Mouse (Mus musculus): ENCODE measurements around the gene Kcnk10. TPM values are rescaled to one million over a fixed set of nuclear protein-coding genes. Genes with fewer than 3 reads are reported as not detected.
A peak's percentile ranks its signal among the peaks of the same experiment; 100 is the strongest.
"Not testable (repeated sequence)": the region's sequence is repeated elsewhere in the genome, so short reads cannot be mapped to it uniquely, and the experiment has no call there.

Gene Kcnk10
- total RNA-seq (2014; rRNA removed) (28.1 and 39.9 TPM in 2 replicates), polyA plus RNA-seq (2015; fragmentation: Nextera tagmentation; extraction: Ambion mirVana) (31.5 and 32.2 TPM in 2 replicates)

DNA sequence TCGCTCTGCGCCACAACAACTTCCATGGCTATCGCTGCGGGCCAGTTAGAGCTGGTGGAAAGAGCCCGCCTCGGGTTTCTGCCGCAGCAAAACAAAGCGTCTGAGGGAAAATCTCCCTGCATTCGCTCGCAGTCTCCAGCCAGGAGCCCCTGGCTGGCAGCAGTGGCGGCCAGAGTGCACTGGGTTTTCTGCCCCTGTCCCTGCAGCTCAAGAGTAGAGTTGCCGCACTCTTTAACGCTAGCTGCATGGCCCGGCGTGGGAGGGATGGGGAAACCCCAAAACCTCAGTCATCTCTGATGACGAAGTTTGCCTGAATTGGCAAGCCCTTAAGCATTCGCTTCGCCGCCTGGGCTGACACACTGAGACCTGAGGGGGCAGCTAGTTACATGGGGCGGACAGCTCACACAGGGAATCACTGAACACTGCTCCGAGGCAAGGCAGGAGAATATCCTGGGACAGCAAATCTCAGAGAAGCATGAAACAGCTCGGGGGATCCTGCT is at the start of gene Kcnk10:
TSS of gene Kcnk10 (minus strand) at position 450 of the 500 bp plus-strand sequence.
- H3K4me1 ChIP-seq (ENCODE audit: insufficient read depth, low read length) = no peaks in the 10 kb centered on the region
- under 1% methylated on average over 22 of the region's 22 CpGs for WGBS
- no peak for TF ChIP-seq CTCF (IDR thresholded peaks at IDR 0.05; ENCODE audit: low read depth)
- ATAC-seq (no peak), DNase-seq (ENCODE audit: low spot score) (peak; percentile 58)
- H3K27me3 ChIP-seq (ENCODE audit: insufficient read depth, low read length) = no peaks in the 10 kb centered on the region
- peak within 1 kb of the TSS; percentile 81 for H3K4me2 ChIP-seq (ENCODE audit: low read depth, low read length)
- H3K36me3 ChIP-seq (ENCODE audit: insufficient read depth, low read length) = no peaks in the 10 kb centered on the region
- H3K9me3 ChIP-seq (ENCODE audit: low read length) = no peaks in the 10 kb centered on the region
- H3K9ac ChIP-seq (replicated peaks; ENCODE audit: low read length) = peak within 1 kb of the TSS; percentile 34
- peak within 1 kb of the TSS; percentile 37 for H3K4me3 ChIP-seq (ENCODE audit: low read length)
- no peak within 1 kb of the TSS for H3K27ac ChIP-seq

DNA sequence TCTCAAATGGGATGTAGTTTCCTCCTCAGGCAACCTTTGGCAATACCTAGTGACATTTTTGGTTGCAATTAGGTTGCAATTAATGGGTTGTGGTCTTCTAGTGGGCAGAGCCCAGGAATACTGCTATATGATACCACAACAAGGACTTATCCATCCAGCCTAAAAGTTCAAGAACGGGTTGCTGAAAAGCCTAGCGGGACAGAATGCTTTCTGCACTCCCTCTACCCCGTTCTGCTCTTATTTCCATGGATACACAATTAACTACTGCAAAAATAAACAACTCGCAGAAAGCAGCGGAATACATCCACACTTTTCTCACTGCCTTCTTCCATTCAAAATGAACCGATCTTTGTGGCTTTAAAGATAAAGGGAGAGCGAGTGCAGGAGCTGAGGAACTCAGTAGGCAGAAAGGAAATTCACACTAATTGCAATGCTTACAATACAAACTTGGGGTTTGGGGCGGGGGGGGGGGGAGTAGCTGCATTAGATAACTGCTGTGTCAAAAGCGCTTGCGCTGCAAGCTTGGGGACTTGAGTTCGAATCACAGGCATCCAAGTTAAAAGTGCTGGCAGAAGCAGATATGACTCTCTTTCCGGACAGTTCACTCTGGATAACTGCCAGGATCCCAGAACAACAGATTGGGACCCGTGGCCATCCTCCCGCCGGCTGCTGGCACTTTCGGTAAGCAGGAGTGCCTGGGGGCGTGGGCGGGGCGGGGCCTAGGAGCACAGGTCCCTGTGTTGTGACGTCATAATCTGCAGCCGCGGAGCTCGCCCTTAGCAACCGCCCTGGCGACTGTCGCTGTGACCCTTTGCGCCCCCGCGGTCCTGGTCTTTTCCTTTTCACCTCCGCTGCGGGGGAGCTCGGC is 49.5 kb upstream of the Kcnk10 start, which contains the start of gene Spata7:
TSS of gene Spata7 (plus strand) at position 766 of the 868 bp plus-strand sequence.
- Histone ChIP-seq H3K4me1 (ENCODE audit: insufficient read depth, low read length) (0 out of 2 replicates have a peak, but pooled peaks cover 5% of the 10 kb centered on the region), H3K4me2 (ENCODE audit: low read depth, low read length) (peak within 1 kb of the TSS; percentile 66), H3K27ac (peak within 1 kb of the TSS; percentile 73; the same call in 1 of the 2 replicates), H3K27me3 (ENCODE audit: insufficient read depth, low read length) (no peaks in the 10 kb centered on the region), H3K9ac (replicated peaks; ENCODE audit: low read length) (peak within 1 kb of the TSS; percentile 82), H3K4me3 (ENCODE audit: low read length) (peak within 1 kb of the TSS; percentile 94), H3K36me3 (ENCODE audit: insufficient read depth, low read length) (no peaks in the 10 kb centered on the region), H3K9me3 (ENCODE audit: low read length) (0 out of 2 replicates have a peak, but pooled peaks cover 5% of the 10 kb centered on the region)
- ATAC-seq (peak; percentile 97), DNase-seq (ENCODE audit: low spot score) (peak; percentile 94)
- 4% methylated on average over 32 of the region's 32 CpGs for WGBS
- no peak for TF ChIP-seq CTCF (IDR thresholded peaks at IDR 0.05; ENCODE audit: low read depth)

DNA sequence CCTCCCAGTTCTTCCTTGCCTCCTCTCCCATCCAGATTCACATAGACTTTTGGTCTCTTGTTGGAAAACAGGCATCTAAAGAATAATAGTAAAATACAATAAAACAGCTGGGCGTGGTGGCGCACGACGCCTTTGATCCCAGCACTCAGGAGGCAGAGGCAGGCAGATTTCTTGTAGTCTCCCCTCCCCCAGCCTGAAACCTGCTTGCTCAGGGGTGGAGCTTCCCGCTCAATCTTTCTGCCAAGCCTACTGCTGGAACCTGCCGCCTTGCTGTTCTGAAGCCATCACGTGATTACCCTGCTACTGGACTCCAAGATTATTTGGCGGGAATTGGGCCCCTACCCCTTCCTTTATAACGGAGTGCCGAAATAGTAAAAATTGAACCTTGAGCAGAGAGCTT is 45.2 kb upstream of the Kcnk10 start:
- DNase-seq (ENCODE audit: low spot score); H3K27me3 ChIP-seq (ENCODE audit: insufficient read depth, low read length); H3K9me3 ChIP-seq (ENCODE audit: low read length); H3K4me2 ChIP-seq (ENCODE audit: low read depth, low read length); H3K36me3 ChIP-seq (ENCODE audit: insufficient read depth, low read length); ATAC-seq; H3K9ac ChIP-seq (replicated peaks; ENCODE audit: low read length); H3K27ac ChIP-seq; H3K4me3 ChIP-seq (ENCODE audit: low read length); H3K4me1 ChIP-seq (ENCODE audit: insufficient read depth, low read length): not testable (repeated sequence)
- WGBS = 89% methylated on average over 10 of the region's 10 CpGs

DNA sequence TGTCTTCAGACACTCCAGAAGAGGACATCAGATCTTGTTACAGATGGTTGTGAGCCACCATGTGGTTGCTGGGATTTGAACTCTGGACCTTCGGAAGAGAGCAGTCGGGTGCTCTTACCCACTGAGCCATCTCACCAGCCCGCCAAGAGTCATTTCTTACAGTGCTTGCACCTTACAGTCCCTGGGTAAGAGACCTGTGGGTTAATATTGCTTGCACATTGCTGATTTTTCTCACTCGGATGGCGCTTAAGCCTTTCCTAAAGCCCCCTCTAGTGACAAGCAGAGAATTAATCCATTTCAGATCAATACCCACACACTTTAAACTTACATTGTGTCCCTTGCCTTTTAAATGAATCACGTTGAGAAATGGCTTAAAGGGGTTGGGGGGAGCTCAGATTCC is 42.8 kb upstream of the Kcnk10 start:
- ATAC-seq = peak; percentile 61; the same call in 1 of the 2 replicates

DNA sequence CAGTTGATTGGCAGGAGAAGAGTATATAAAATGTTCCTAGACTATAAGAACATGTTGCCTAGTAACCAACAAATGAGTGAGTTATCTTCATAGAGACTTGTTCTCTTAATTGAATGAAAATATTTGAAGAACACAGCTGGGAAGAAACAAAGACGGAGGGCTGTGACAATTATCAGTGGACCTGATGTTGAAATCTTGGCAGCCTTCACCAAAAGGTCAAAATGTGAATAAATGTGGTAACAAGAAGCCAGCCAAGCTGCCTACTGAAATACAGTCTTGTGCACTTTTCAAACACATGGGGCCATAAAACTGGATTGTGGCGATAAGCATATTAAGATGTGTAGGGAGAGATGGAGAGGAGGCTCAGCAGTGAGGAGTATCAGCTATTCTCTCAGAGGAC is 41.4 kb upstream of the Kcnk10 start:
- no peak overlapping the region for H3K9ac ChIP-seq (replicated peaks; ENCODE audit: low read length)
- H3K27me3 ChIP-seq (ENCODE audit: insufficient read depth, low read length) = no peaks in the 10 kb centered on the region
- DNase-seq (ENCODE audit: low spot score) = no peak
- no peaks in the 10 kb centered on the region for H3K4me1 ChIP-seq (ENCODE audit: insufficient read depth, low read length)
- no peak for ATAC-seq
- no peak overlapping the region for H3K4me3 ChIP-seq (ENCODE audit: low read length)
- no peak for TF ChIP-seq CTCF (IDR thresholded peaks at IDR 0.05; ENCODE audit: low read depth)
- H3K4me2 ChIP-seq (ENCODE audit: low read depth, low read length) = no peak overlapping the region
- no peaks in the 10 kb centered on the region for H3K36me3 ChIP-seq (ENCODE audit: insufficient read depth, low read length)
- H3K9me3 ChIP-seq (ENCODE audit: low read length) = no peaks in the 10 kb centered on the region
- no peak overlapping the region for H3K27ac ChIP-seq
- 32% methylated on average over 2 of the region's 2 CpGs for WGBS

More for the DNA sequence above, 42.8 kb upstream of the Kcnk10 start:
- TF ChIP-seq CTCF (IDR thresholded peaks at IDR 0.05; ENCODE audit: low read depth) = peak; percentile 68
- H3K27ac ChIP-seq; H3K9me3 ChIP-seq (ENCODE audit: low read length); H3K36me3 ChIP-seq (ENCODE audit: insufficient read depth, low read length); H3K4me3 ChIP-seq (ENCODE audit: low read length); H3K4me2 ChIP-seq (ENCODE audit: low read depth, low read length); H3K4me1 ChIP-seq (ENCODE audit: insufficient read depth, low read length); H3K9ac ChIP-seq (replicated peaks; ENCODE audit: low read length); H3K27me3 ChIP-seq (ENCODE audit: insufficient read depth, low read length): not testable (repeated sequence)
- WGBS = 20% methylated on average over 6 of the region's 6 CpGs
- peak; percentile 72 for DNase-seq (ENCODE audit: low spot score)

DNA sequence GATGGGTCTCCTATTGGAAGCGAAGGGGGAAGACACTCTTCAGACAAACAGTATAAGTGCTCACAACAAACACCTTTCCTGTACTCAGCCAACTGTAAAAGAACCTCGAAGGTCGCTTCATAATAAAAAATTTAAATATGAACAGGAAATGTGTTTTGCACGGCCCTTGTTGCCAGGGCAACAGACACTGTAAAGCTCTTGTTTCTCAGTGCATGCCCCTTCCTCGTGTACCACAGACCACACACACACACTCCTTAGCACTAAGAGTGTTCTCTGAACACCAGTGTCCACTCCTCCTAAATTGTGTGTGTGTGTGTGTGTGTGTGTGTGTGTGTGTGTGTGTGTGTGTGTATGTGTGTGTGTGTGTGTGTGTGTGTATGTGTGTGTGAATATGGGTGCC is 37.6 kb upstream of the Kcnk10 start:
- H3K4me3 ChIP-seq (ENCODE audit: low read length) = no peak overlapping the region
- no peaks in the 10 kb centered on the region for H3K36me3 ChIP-seq (ENCODE audit: insufficient read depth, low read length)
- no peaks in the 10 kb centered on the region for H3K27me3 ChIP-seq (ENCODE audit: insufficient read depth, low read length)
- no peak overlapping the region for H3K9ac ChIP-seq (replicated peaks; ENCODE audit: low read length)
- DNase-seq (ENCODE audit: low spot score) (peak; percentile 42), ATAC-seq (peak; percentile 72; the same call in 1 of the 2 replicates)
- no peak overlapping the region for H3K4me2 ChIP-seq (ENCODE audit: low read depth, low read length)
- no peaks in the 10 kb centered on the region for H3K4me1 ChIP-seq (ENCODE audit: insufficient read depth, low read length)
- WGBS = 24% methylated on average over 5 of the region's 5 CpGs
- no peak overlapping the region for H3K27ac ChIP-seq
- H3K9me3 ChIP-seq (ENCODE audit: low read length) = no peaks in the 10 kb centered on the region
- no peak for TF ChIP-seq CTCF (IDR thresholded peaks at IDR 0.05; ENCODE audit: low read depth)
